Mouse (Mus musculus) embryonic facial prominence, embryonic 13.5 days (tissue): Measurements from ENCODE around the gene Klrb1. TPM values are rescaled to one million over a fixed set of nuclear protein-coding genes. Genes with fewer than 3 reads are reported as not detected.
"Not testable (repeated sequence)": the region's sequence is repeated elsewhere in the genome, so short reads cannot be mapped to it uniquely, and the experiment has no call there.

Source experiments
- ATAC-seq: fragments of 200-750 bp; cut with Nextera tagmentation; 2 replicates; pipeline ENCODE4 v1.8.0; 2017; ENCODE audit warnings: low read depth; ENCODE audit not compliant: insufficient number of reproducible peaks, insufficient read depth, low FRiP score, low TSS enrichment
- H3K27ac ChIP-seq: fragments of 300-500 bp; sonication (generic); 2 replicates; pipeline ENCODE4 v1.5.1; 2015; ENCODE audit warnings: moderate library complexity, mild to moderate bottlenecking, inconsistent platforms
- H3K27me3 ChIP-seq: fragments of 300-500 bp; sonication (generic); 2 replicates; pipeline ENCODE4 v1.6.1; 2015; ENCODE audit warnings: mild to moderate bottlenecking, inconsistent platforms
- H3K36me3 ChIP-seq: fragments of 300-500 bp; sonication (generic); 2 replicates; pipeline ENCODE4 v1.6.1; 2015; ENCODE audit warnings: mild to moderate bottlenecking, inconsistent platforms
- H3K4me1 ChIP-seq: fragments of 300-500 bp; sonication (generic); 2 replicates; pipeline ENCODE4 v1.6.1; 2015; ENCODE audit warnings: inconsistent platforms
- H3K4me2 ChIP-seq: fragments of 300-500 bp; sonication (generic); 2 replicates; pipeline ENCODE4 v1.6.1; 2015; ENCODE audit warnings: moderate library complexity, mild to moderate bottlenecking, inconsistent platforms
- H3K4me3 ChIP-seq: fragments of 300-500 bp; sonication (generic); 2 replicates; pipeline ENCODE4 v1.5.1; 2015; ENCODE audit warnings: mild to moderate bottlenecking, inconsistent platforms
- H3K9ac ChIP-seq: fragments of 300-500 bp; sonication (generic); 2 replicates; pipeline ENCODE4 v1.6.1; 2015; ENCODE audit warnings: mild to moderate bottlenecking, inconsistent platforms
- H3K9me3 ChIP-seq: fragments of 300-500 bp; sonication (generic); 2 replicates; pipeline ENCODE4 v1.6.1; 2016; ENCODE audit warnings: inconsistent platforms
- WGBS: fragments of 180-500 bp; shearing (Covaris S2); methylation state at CpG from one replicate; pipeline ENCODE4 v1.1.7; 2015; ENCODE audit warnings: mixed read lengths; 5-methylcytosine and 5-hydroxymethylcytosine counted together
- polyA plus RNA-seq: library from polyadenylated mRNA; unstranded; fragments of >200 nt; fragmentation: Nextera tagmentation; extraction: Ambion mirVana; gene quantifications from 2 replicates; pipeline ENCODE4 v1.2.1, GENCODE M21; 2015

Klrb1 gene
- polyA plus RNA-seq, 1 experiment from 2014 or later = not detected

- under 1% methylated on average over 22 of the region's 22 CpGs for WGBS
- H3K4me1 ChIP-seq, H3K27me3 ChIP-seq, H3K36me3 ChIP-seq, H3K9me3 ChIP-seq: not testable (repeated sequence)
- Histone ChIP-seq H3K4me2 (peak overlapping the region; percentile 41), H3K27ac (peak overlapping the region; percentile 85), H3K9ac (peak overlapping the region; percentile 75), H3K4me3 (peak overlapping the region; percentile 61)
- ATAC-seq = peak; percentile 15; the same call in 1 of the 2 replicates
Measured at GRCm38 (mm10) chr6:128760016-128760415, 37.2 kb upstream of the Klrb1 start.

GRCm38 (mm10) chr6:128759221-128759950 is 36.5 kb upstream of the Klrb1 start:
- Histone ChIP-seq H3K27me3 (no peaks in the 10 kb centered on the region), H3K27ac (no peak overlapping the region), H3K4me1 (peaks cover 8% of the 10 kb centered on the region), H3K36me3 (no peaks in the 10 kb centered on the region), H3K4me2 (peak overlapping the region; percentile 41), H3K9ac (no peak overlapping the region), H3K9me3 (no peaks in the 10 kb centered on the region), H3K4me3 (peak overlapping the region; percentile 61)
- 79% methylated on average over 5 of the region's 5 CpGs for WGBS
- no peak for ATAC-seq

- 59% methylated on average over 4 of the region's 4 CpGs for WGBS
- ATAC-seq = not testable (repeated sequence)
Measured at GRCm38 (mm10) chr6:128755402-128755763, 32.5 kb upstream of the Klrb1 start.

GRCm38 (mm10) chr6:128754748-128755401 is 32.0 kb upstream of the Klrb1 start:
- H3K4me1 ChIP-seq, H3K36me3 ChIP-seq, H3K27me3 ChIP-seq, H3K4me3 ChIP-seq, H3K27ac ChIP-seq, H3K9me3 ChIP-seq, ATAC-seq, H3K9ac ChIP-seq: not testable (repeated sequence)
- peak overlapping the region; percentile 38 for H3K4me2 ChIP-seq
- 82% methylated on average over 12 of the region's 12 CpGs for WGBS

More at GRCm38 (mm10) chr6:128755402-128755763, 32.5 kb upstream of the Klrb1 start:
- not testable (repeated sequence) for H3K9ac ChIP-seq, H3K4me2 ChIP-seq, H3K4me3 ChIP-seq, H3K27ac ChIP-seq, H3K36me3 ChIP-seq, H3K4me1 ChIP-seq, H3K9me3 ChIP-seq, H3K27me3 ChIP-seq

GRCm38 (mm10) chr6:128754265-128754664 is 31.4 kb upstream of the Klrb1 start:
- ATAC-seq = 0 out of 2 replicates have a peak, but pooled peaks have one; percentile 59
- WGBS = 37% methylated on average over 10 of the region's 10 CpGs
- peak overlapping the region; percentile 39; the same call in 1 of the 2 replicates for H3K27ac ChIP-seq
- H3K4me2 ChIP-seq = peak overlapping the region; percentile 38
- not testable (repeated sequence) for H3K9me3 ChIP-seq, H3K4me1 ChIP-seq, H3K36me3 ChIP-seq, H3K27me3 ChIP-seq, H3K4me3 ChIP-seq
- peak overlapping the region; percentile 51; the same call in 1 of the 2 replicates for H3K9ac ChIP-seq

- H3K4me3 ChIP-seq, H3K27ac ChIP-seq, H3K36me3 ChIP-seq, H3K9ac ChIP-seq, H3K9me3 ChIP-seq, H3K4me1 ChIP-seq, H3K27me3 ChIP-seq: not testable (repeated sequence)
- 37% methylated on average over 8 of the region's 8 CpGs for WGBS
- peak overlapping the region; percentile 38 for H3K4me2 ChIP-seq
- peak; percentile 84 for ATAC-seq
Measured at GRCm38 (mm10) chr6:128753610-128754224, 30.9 kb upstream of the Klrb1 start.

GRCm38 (mm10) chr6:128747006-128747405 is 24.1 kb upstream of the Klrb1 start:
- H3K9ac ChIP-seq, H3K27ac ChIP-seq, H3K4me1 ChIP-seq, ATAC-seq, H3K4me3 ChIP-seq, H3K36me3 ChIP-seq, H3K4me2 ChIP-seq, H3K27me3 ChIP-seq, H3K9me3 ChIP-seq: not testable (repeated sequence)
- WGBS = 72% methylated on average over 6 of the region's 6 CpGs

GRCm38 (mm10) chr6:128737445-128737844 is 14.6 kb upstream of the Klrb1 start:
- no peak for ATAC-seq
- Histone ChIP-seq H3K4me2 (no peak overlapping the region), H3K36me3 (no peaks in the 10 kb centered on the region), H3K27ac (no peak overlapping the region), H3K4me3 (no peak overlapping the region), H3K4me1 (no peaks in the 10 kb centered on the region), H3K27me3 (no peaks in the 10 kb centered on the region), H3K9me3 (no peaks in the 10 kb centered on the region), H3K9ac (no peak overlapping the region)
- 87% methylated on average over 7 of the region's 7 CpGs for WGBS

GRCm38 (mm10) chr6:128736100-128736499 is 13.2 kb upstream of the Klrb1 start:
- H3K36me3 ChIP-seq = no peaks in the 10 kb centered on the region
- no peaks in the 10 kb centered on the region for H3K27me3 ChIP-seq
- H3K4me3 ChIP-seq = no peak overlapping the region
- no peaks in the 10 kb centered on the region for H3K9me3 ChIP-seq
- ATAC-seq = no peak
- H3K4me2 ChIP-seq = no peak overlapping the region
- H3K9ac ChIP-seq = no peak overlapping the region
- H3K4me1 ChIP-seq = no peaks in the 10 kb centered on the region
- no peak overlapping the region for H3K27ac ChIP-seq

GRCm38 (mm10) chr6:128734896-128735295 is 12.0 kb upstream of the Klrb1 start:
- Histone ChIP-seq H3K36me3 (no peaks in the 10 kb centered on the region), H3K4me3 (no peak overlapping the region), H3K4me1 (no peaks in the 10 kb centered on the region), H3K9me3 (no peaks in the 10 kb centered on the region), H3K4me2 (no peak overlapping the region), H3K27me3 (no peaks in the 10 kb centered on the region), H3K9ac (no peak overlapping the region), H3K27ac (no peak overlapping the region)
- no peak for ATAC-seq

GRCm38 (mm10) chr6:128733908-128734679 is 11.2 kb upstream of the Klrb1 start:
- no peaks in the 10 kb centered on the region for H3K36me3 ChIP-seq
- no peaks in the 10 kb centered on the region for H3K27me3 ChIP-seq
- H3K27ac ChIP-seq = no peak overlapping the region
- ATAC-seq = no peak
- no peak overlapping the region for H3K4me2 ChIP-seq
- WGBS = 77% methylated on average over 5 of the region's 5 CpGs
- H3K4me3 ChIP-seq = no peak overlapping the region
- H3K9me3 ChIP-seq = no peaks in the 10 kb centered on the region
- H3K9ac ChIP-seq = no peak overlapping the region
- no peaks in the 10 kb centered on the region for H3K4me1 ChIP-seq
